Mouse (Mus musculus) T-cell, adult 2 months (primary cell): ENCODE data around the gene Nol9.

Experiments
- DNase-seq: peaks from one replicate; pipeline ENCODE4 v3.0.0; 2022; ENCODE audit warnings: low spot score

The Nol9 gene

GRCm38 (mm10) chr4:152092751-152093293 is 53.7 kb downstream of the Nol9 start:
- DNase-seq, result no peak

GRCm38 (mm10) chr4:152094233-152094632 is 55.1 kb downstream of the Nol9 start:
- no peak for DNase-seq

- peak; percentile 69 for DNase-seq
These were observed 57.1 kb downstream of the Nol9 start for GRCm38 (mm10) chr4:152095937-152096910.

- DNase-seq, result no peak
These were observed 57.8 kb downstream of the Nol9 start for GRCm38 (mm10) chr4:152096927-152097326.

- no peak for DNase-seq
These were observed 59.0 kb downstream of the Nol9 start for GRCm38 (mm10) chr4:152097911-152098799.

- no peak for DNase-seq
These were observed 61.4 kb downstream of the Nol9 start for GRCm38 (mm10) chr4:152100541-152100940.

- DNase-seq, result no peak
These were observed 62.0 kb downstream of the Nol9 start for GRCm38 (mm10) chr4:152101081-152101653.

GRCm38 (mm10) chr4:152101921-152102320 is 62.8 kb downstream of the Nol9 start:
- DNase-seq, result no peak

GRCm38 (mm10) chr4:152103025-152103424 is 63.9 kb downstream of the Nol9 start:
- peak; percentile 71 for DNase-seq

GRCm38 (mm10) chr4:152106746-152107145 is 67.6 kb downstream of the Nol9 start:
- no peak for DNase-seq

- DNase-seq, result no peak
These were observed 68.4 kb downstream of the Nol9 start for GRCm38 (mm10) chr4:152107493-152107892.

- no peak for DNase-seq
These were observed 68.9 kb downstream of the Nol9 start for GRCm38 (mm10) chr4:152107971-152108509.

- DNase-seq, result no peak
These were observed 69.6 kb downstream of the Nol9 start for GRCm38 (mm10) chr4:152108673-152109072.

- DNase-seq, result no peak
These were observed 70.4 kb downstream of the Nol9 start for GRCm38 (mm10) chr4:152109509-152109908.

GRCm38 (mm10) chr4:152110689-152111088 is 71.6 kb downstream of the Nol9 start:
- no peak for DNase-seq
